Mouse (Mus musculus) heart, adult 2 months (tissue): ENCODE measurements at regions not wholly inside any gene's neighbourhood (a gene's known extent, or its start where the extent isn't known, plus 50 kb on each side); places are given as distances from the start of the nearest gene placed in this dataset.

Source experiments
- DNase-seq, 2 experiments: peaks; one replicate each; pipeline ENCODE4 v3.0.0; 2021
- H3K27ac ChIP-seq: fragments of 200-600 bp; 2 replicates; pipeline ENCODE4 v1.8.1; 2022
- H3K27me3 ChIP-seq: fragments of 200-500 bp; 2 replicates; pipeline ENCODE4 v1.6.1; 2012; ENCODE audit warnings: mild to moderate bottlenecking, low read length, inconsistent platforms, mixed read lengths; ENCODE audit not compliant: control insufficient read depth, insufficient read depth
- H3K36me3 ChIP-seq: fragments of 200-500 bp; 2 replicates; pipeline ENCODE4 v1.6.1; 2012; ENCODE audit warnings: low read length, inconsistent platforms; ENCODE audit not compliant: control insufficient read depth, insufficient read depth
- H3K4me1 ChIP-seq: fragments of 200-500 bp; 2 replicates; pipeline ENCODE4 v1.6.1; 2011; ENCODE audit warnings: low read length; ENCODE audit not compliant: control insufficient read depth, insufficient read depth
- H3K4me3 ChIP-seq: fragments of 200-600 bp; 2 replicates; pipeline ENCODE4 v1.8.1; 2022
- H3K79me2 ChIP-seq: fragments of 200-500 bp; replicated peaks from 2 replicates; pipeline ENCODE4 v1.6.1; 2012; ENCODE audit warnings: mild to moderate bottlenecking, inconsistent platforms, low read length, moderate library complexity, mixed read lengths; ENCODE audit not compliant: control insufficient read depth, insufficient read depth
- H3K9ac ChIP-seq: fragments of 200-500 bp; 2 replicates; pipeline ENCODE4 v1.6.1; 2012; ENCODE audit warnings: low read depth, mild to moderate bottlenecking, control low read depth, inconsistent platforms, low read length, mixed read lengths
- CTCF ChIP-seq: fragments of 200-600 bp; IDR thresholded peaks from 2 replicates; pipeline ENCODE4 v1.8.1; 2022; ENCODE audit warnings: antibody characterized with exemption, mild to moderate bottlenecking, moderate library complexity
- EP300 ChIP-seq: fragments of 200-500 bp; IDR thresholded peaks from 2 replicates; pipeline ENCODE4 v1.6.1; 2011; ENCODE audit warnings: low read depth, low read length, control low read depth; ENCODE audit not compliant: insufficient read depth
- POLR2A ChIP-seq: fragments of 200-500 bp; IDR thresholded peaks from 2 replicates; pipeline ENCODE4 v1.6.1; 2011; ENCODE audit warnings: mild to moderate bottlenecking, low read depth, low read length, control low read depth; ENCODE audit not compliant: insufficient read depth
- WGBS: fragments of 180-500 bp; shearing (Covaris S2); methylation state at CpG from one replicate; pipeline ENCODE4 v1.1.7; 2018; 5-methylcytosine and 5-hydroxymethylcytosine counted together
- intact Hi-C: fragments of 180-260 bp; cut with DNase I; formaldehyde crosslinking; loops from one replicate; pipeline ENCODE4 v1.15.1; 2025

GRCm38 (mm10) chr2:28325502-28325901, 121.1 kb upstream of the Ppp1r26 start:
- Histone ChIP-seq H3K27ac (no peak overlapping the region), H3K9ac (no peak overlapping the region), H3K36me3 (no peaks in the 10 kb centered on the region), H3K27me3 (no peaks in the 10 kb centered on the region), H3K4me1 (no peaks in the 10 kb centered on the region), H3K4me3 (no peak overlapping the region), H3K79me2 (no peaks in the 10 kb centered on the region)
- intact Hi-C loops, result no loop called here
- TF ChIP-seq CTCF (no peak), POLR2A (no peak), EP300 (no peak)
- WGBS, result 51% methylated on average over 11 of the region's 11 CpGs
- no peak for DNase-seq

GRCm38 (mm10) chr2:28326056-28326455, 120.5 kb upstream of the Ppp1r26 start:
- 83% methylated on average over 6 of the region's 6 CpGs for WGBS
- no peak for DNase-seq
- Histone ChIP-seq H3K4me1 (no peaks in the 10 kb centered on the region), H3K27me3 (no peaks in the 10 kb centered on the region), H3K27ac (no peak overlapping the region), H3K79me2 (no peaks in the 10 kb centered on the region), H3K36me3 (no peaks in the 10 kb centered on the region), H3K9ac (no peak overlapping the region), H3K4me3 (no peak overlapping the region)
- TF ChIP-seq POLR2A, result no peak
- no peak for TF ChIP-seq EP300
- TF ChIP-seq CTCF, result no peak
- intact Hi-C loops, result no loop called here

- Histone ChIP-seq H3K4me1 (no peaks in the 10 kb centered on the region), H3K27me3 (no peaks in the 10 kb centered on the region), H3K4me3 (no peak overlapping the region), H3K79me2 (no peaks in the 10 kb centered on the region), H3K36me3 (no peaks in the 10 kb centered on the region), H3K27ac (no peak overlapping the region), H3K9ac (no peak overlapping the region)
- WGBS, result 87% methylated on average over 3 of the region's 3 CpGs
- intact Hi-C loops, result no loop called here
- TF ChIP-seq EP300 (no peak), POLR2A (no peak), CTCF (no peak)
- DNase-seq, result no peak
Measured at GRCm38 (mm10) chr2:28326682-28327081, 119.9 kb upstream of the Ppp1r26 start.

DNA sequence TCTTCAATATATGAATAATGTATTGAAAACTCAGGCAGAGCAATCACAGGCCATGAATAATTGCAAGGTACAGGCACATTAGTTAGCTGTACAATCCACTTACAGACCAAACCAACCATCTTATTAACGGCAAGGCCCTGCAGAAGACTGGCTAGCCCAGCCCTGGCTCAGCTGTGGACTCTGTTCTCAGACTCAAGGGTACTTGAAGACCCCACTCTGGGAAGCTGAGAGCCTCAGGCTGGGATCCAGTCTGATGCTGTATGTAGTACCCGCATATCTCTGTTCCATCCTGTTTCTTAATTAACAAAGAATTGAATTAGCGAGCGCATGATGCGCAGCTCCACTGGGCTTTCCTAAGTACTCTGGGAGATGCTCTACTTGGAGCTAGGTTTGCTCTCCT, 117.5 kb upstream of the Ppp1r26 start:
- no peaks in the 10 kb centered on the region for H3K36me3 ChIP-seq
- H3K9ac ChIP-seq, result no peak overlapping the region
- H3K27me3 ChIP-seq, result no peaks in the 10 kb centered on the region
- intact Hi-C loops, result no loop called here
- TF ChIP-seq EP300 (no peak), CTCF (no peak), POLR2A (no peak)
- no peak overlapping the region for H3K27ac ChIP-seq
- no peak for DNase-seq
- no peaks in the 10 kb centered on the region for H3K4me1 ChIP-seq
- H3K79me2 ChIP-seq, result no peaks in the 10 kb centered on the region
- WGBS, result 94% methylated on average over 5 of the region's 5 CpGs
- no peak overlapping the region for H3K4me3 ChIP-seq

- Histone ChIP-seq H3K4me1 (no peaks in the 10 kb centered on the region), H3K9ac (no peak overlapping the region), H3K4me3 (no peak overlapping the region), H3K27me3 (no peaks in the 10 kb centered on the region), H3K79me2 (no peaks in the 10 kb centered on the region), H3K36me3 (no peaks in the 10 kb centered on the region), H3K27ac (no peak overlapping the region)
- intact Hi-C loops, result no loop called here
- TF ChIP-seq CTCF, result no peak
- TF ChIP-seq POLR2A, result no peak
- no peak for TF ChIP-seq EP300
- DNase-seq, result no peak
- 62% methylated on average over 9 of the region's 9 CpGs for WGBS
Measured at GRCm38 (mm10) chr2:28335141-28335789, 111.3 kb upstream of the Ppp1r26 start.

GRCm38 (mm10) chr2:28335810-28336209, 110.8 kb upstream of the Ppp1r26 start:
- Histone ChIP-seq H3K9ac (no peak overlapping the region), H3K36me3 (no peaks in the 10 kb centered on the region), H3K4me1 (no peaks in the 10 kb centered on the region), H3K4me3 (no peak overlapping the region), H3K27me3 (no peaks in the 10 kb centered on the region), H3K79me2 (no peaks in the 10 kb centered on the region), H3K27ac (no peak overlapping the region)
- WGBS, result 56% methylated on average over 3 of the region's 3 CpGs
- no peak for DNase-seq
- intact Hi-C loops, result no loop called here
- TF ChIP-seq EP300 (no peak), CTCF (no peak), POLR2A (no peak)
